Mouse (Mus musculus): ENCODE measurements around the gene Fgd3. TPM values are rescaled to one million over a fixed set of nuclear protein-coding genes. Genes with fewer than 3 reads are reported as not detected.

The Fgd3 gene
- polyA plus RNA-seq, 1 experiment from 2014 or later: 1.1 TPM

- H3K27me3 ChIP-seq (ENCODE audit: insufficient read depth, low read length): no peaks in the 10 kb centered on the region
- WGBS: 57% methylated on average over 3 of the region's 3 CpGs
- ATAC-seq (ENCODE audit: low FRiP score, low TSS enrichment): no peak
Observed at GRCm38 (mm10) chr13:49257819-49258313, 62.2 kb downstream of the Fgd3 start.

GRCm38 (mm10) chr13:49252746-49253145, 67.4 kb downstream of the Fgd3 start:
- H3K36me3 ChIP-seq (ENCODE audit: insufficient read depth, low read length): no peaks in the 10 kb centered on the region
- peaks cover 9% of the 10 kb centered on the region for H3K27me3 ChIP-seq (ENCODE audit: insufficient read depth, low read length)
- no peak overlapping the region for H3K4me2 ChIP-seq (replicated peaks; ENCODE audit: low read depth, low read length)
- H3K9me3 ChIP-seq (ENCODE audit: low read length): no peaks in the 10 kb centered on the region
- H3K27ac ChIP-seq (ENCODE audit: low read length): no peak overlapping the region
- no peak for ATAC-seq (ENCODE audit: low FRiP score, low TSS enrichment)
- H3K4me3 ChIP-seq (ENCODE audit: low read length): no peak overlapping the region
- peaks cover 7% of the 10 kb centered on the region for H3K4me1 ChIP-seq (ENCODE audit: insufficient read depth, low read length)
- WGBS: 84% methylated on average over 13 of the region's 13 CpGs
- no peak overlapping the region for H3K9ac ChIP-seq (replicated peaks; ENCODE audit: low read length)

More at GRCm38 (mm10) chr13:49257819-49258313, 62.2 kb downstream of the Fgd3 start:
- Histone ChIP-seq H3K27ac (ENCODE audit: low read length) (no peak overlapping the region), H3K4me2 (replicated peaks; ENCODE audit: low read depth, low read length) (no peak overlapping the region), H3K9me3 (ENCODE audit: low read length) (no peaks in the 10 kb centered on the region), H3K9ac (replicated peaks; ENCODE audit: low read length) (no peak overlapping the region), H3K4me1 (ENCODE audit: insufficient read depth, low read length) (no peaks in the 10 kb centered on the region), H3K36me3 (ENCODE audit: insufficient read depth, low read length) (no peaks in the 10 kb centered on the region), H3K4me3 (ENCODE audit: low read length) (no peak overlapping the region)

- 61% methylated on average over 2 of the region's 2 CpGs for WGBS
- H3K36me3 ChIP-seq (ENCODE audit: insufficient read depth, low read length): no peaks in the 10 kb centered on the region
- peaks cover 12% of the 10 kb centered on the region for H3K4me1 ChIP-seq (ENCODE audit: insufficient read depth, low read length)
- no peak overlapping the region for H3K9ac ChIP-seq (replicated peaks; ENCODE audit: low read length)
- H3K27me3 ChIP-seq (ENCODE audit: insufficient read depth, low read length): peaks cover 14% of the 10 kb centered on the region
- no peak for ATAC-seq (ENCODE audit: low FRiP score, low TSS enrichment)
- H3K9me3 ChIP-seq (ENCODE audit: low read length): no peaks in the 10 kb centered on the region
- no peak overlapping the region for H3K27ac ChIP-seq (ENCODE audit: low read length)
- no peak overlapping the region for H3K4me2 ChIP-seq (replicated peaks; ENCODE audit: low read depth, low read length)
- no peak overlapping the region for H3K4me3 ChIP-seq (ENCODE audit: low read length)
Observed at GRCm38 (mm10) chr13:49252113-49252512, 68.0 kb downstream of the Fgd3 start.

DNA sequence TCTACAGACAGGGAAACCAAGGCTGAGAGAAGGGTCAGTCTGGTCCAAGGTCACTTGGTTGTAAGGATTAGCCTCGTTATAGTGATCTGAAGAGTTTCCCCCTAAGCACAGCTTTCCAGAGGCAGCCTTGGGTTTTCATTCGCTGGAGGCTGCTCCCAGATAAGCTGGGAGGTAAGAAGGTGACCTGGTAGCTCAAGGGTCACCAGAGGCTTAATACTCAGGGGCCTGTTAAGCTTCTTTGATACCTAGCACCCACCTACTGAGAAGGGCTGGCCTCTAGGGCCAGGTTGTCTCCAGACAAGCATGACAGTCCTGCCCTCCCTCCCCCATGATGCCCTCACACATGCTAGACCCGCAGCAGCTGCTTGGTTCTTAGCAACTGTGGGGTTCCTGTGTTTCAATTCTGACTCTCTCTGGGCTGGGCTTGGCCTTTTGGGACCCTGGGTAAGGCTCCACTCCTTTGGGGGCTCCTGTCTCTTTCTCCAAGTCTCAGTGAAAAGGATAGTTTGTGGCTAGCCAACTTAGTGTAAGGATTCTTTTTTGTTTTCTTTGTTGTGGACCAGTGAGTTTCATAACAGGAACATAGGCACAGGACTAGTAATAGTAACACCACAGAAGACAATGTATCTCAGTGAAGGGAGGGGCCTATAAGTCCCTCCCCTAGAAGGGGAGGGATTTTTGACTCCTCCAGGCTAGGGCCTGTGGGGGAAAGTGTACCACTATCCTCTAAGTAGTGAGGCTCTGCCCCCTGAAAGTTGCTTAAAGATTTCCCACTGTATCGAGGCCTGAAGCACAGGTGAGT, 69.2 kb downstream of the Fgd3 start:
- Histone ChIP-seq H3K36me3 (ENCODE audit: insufficient read depth, low read length) (no peaks in the 10 kb centered on the region), H3K27me3 (ENCODE audit: insufficient read depth, low read length) (peaks cover 23% of the 10 kb centered on the region), H3K4me3 (ENCODE audit: low read length) (no peak overlapping the region), H3K27ac (ENCODE audit: low read length) (no peak overlapping the region), H3K4me2 (replicated peaks; ENCODE audit: low read depth, low read length) (no peak overlapping the region), H3K4me1 (ENCODE audit: insufficient read depth, low read length) (peaks cover 12% of the 10 kb centered on the region), H3K9ac (replicated peaks; ENCODE audit: low read length) (no peak overlapping the region), H3K9me3 (ENCODE audit: low read length) (no peaks in the 10 kb centered on the region)
- ATAC-seq (ENCODE audit: low FRiP score, low TSS enrichment): no peak
- 39% methylated on average over 4 of the region's 4 CpGs for WGBS

DNA sequence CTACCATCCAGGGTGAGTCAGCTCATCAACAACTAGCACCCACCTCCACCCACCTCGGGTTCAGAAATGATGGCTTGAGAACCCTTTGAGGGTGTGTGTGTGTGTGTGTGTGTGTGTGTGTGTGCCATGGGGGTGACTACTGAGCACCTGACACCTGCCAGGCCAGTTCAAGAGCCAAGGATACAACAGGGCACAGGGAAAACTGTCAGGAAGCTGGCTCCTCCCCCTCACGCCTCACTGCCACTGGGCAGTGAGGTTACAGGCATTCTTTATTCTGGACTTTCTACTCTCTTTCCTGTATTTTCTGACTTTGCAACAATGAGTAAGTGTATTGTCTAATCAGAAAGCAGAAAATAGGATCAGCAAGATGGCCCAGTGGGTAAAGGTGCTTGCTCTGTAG, 70.5 kb downstream of the Fgd3 start:
- H3K27ac ChIP-seq (ENCODE audit: low read length): no peak overlapping the region
- 45% methylated on average over 2 of the region's 2 CpGs for WGBS
- H3K4me2 ChIP-seq (replicated peaks; ENCODE audit: low read depth, low read length): no peak overlapping the region
- H3K36me3 ChIP-seq (ENCODE audit: insufficient read depth, low read length): no peaks in the 10 kb centered on the region
- H3K9ac ChIP-seq (replicated peaks; ENCODE audit: low read length): no peak overlapping the region
- peak; percentile 64; the same call in 1 of the 2 replicates for ATAC-seq (ENCODE audit: low FRiP score, low TSS enrichment)
- peaks cover 23% of the 10 kb centered on the region for H3K27me3 ChIP-seq (ENCODE audit: insufficient read depth, low read length)
- H3K4me3 ChIP-seq (ENCODE audit: low read length): no peak overlapping the region
- peaks cover 12% of the 10 kb centered on the region for H3K4me1 ChIP-seq (ENCODE audit: insufficient read depth, low read length)
- H3K9me3 ChIP-seq (ENCODE audit: low read length): no peaks in the 10 kb centered on the region

DNA sequence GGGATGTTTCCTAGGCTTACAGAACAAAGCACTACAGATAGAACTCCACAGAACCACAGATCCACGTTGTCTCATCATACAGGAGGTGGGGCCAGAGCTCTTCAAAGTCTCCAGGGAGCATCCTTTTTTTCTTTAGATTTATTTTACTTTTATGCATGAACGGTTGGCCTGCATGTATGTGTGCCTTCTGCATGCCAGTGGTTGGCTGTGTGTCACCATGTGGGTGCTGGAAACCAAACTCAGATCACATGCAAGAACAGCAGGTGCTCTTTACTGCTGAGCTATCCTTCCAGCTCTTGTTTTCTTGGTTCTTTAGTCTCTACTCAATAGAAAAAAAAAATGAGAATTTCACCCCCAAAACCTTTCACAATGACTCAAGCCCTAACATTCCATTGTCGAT, 71.2 kb downstream of the Fgd3 start:
- Histone ChIP-seq H3K4me2 (replicated peaks; ENCODE audit: low read depth, low read length) (no peak overlapping the region), H3K9me3 (ENCODE audit: low read length) (no peaks in the 10 kb centered on the region), H3K4me1 (ENCODE audit: insufficient read depth, low read length) (peaks cover 12% of the 10 kb centered on the region), H3K4me3 (ENCODE audit: low read length) (no peak overlapping the region), H3K27ac (ENCODE audit: low read length) (no peak overlapping the region), H3K27me3 (ENCODE audit: insufficient read depth, low read length) (peaks cover 23% of the 10 kb centered on the region), H3K36me3 (ENCODE audit: insufficient read depth, low read length) (no peaks in the 10 kb centered on the region), H3K9ac (replicated peaks; ENCODE audit: low read length) (no peak overlapping the region)
- ATAC-seq (ENCODE audit: low FRiP score, low TSS enrichment): no peak
- 59% methylated on average over 3 of the region's 3 CpGs for WGBS

DNA sequence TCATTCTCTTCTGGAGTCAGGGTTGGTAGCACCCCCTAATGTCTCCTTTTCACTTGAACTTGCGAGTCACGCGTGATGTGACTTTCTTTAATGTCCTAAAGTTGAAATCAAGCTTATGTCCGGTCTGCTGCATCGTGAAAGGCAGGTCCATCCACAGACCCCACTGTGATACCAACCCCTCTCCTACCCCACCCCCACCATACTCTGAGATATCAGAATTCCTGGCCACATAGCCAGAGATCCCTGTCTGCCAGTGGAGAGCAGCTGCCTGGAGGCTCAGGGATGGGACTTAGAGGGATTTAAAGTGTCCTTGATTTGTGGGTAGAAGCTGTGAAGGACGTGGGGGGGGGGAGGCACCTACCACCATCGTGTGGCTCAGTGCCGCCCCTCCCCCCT, 71.6 kb downstream of the Fgd3 start, which contains the start of gene Susd3:
Gene Susd3 (minus strand): TSS at position 240 of the 396 bp plus-strand sequence.
- H3K9me3 ChIP-seq (ENCODE audit: low read length): no peaks in the 10 kb centered on the region
- WGBS: 16% methylated on average over 7 of the region's 8 CpGs
- peaks cover 23% of the 10 kb centered on the region for H3K27me3 ChIP-seq (ENCODE audit: insufficient read depth, low read length)
- H3K27ac ChIP-seq (ENCODE audit: low read length): peak within 1 kb of the TSS; percentile 20; the same call in 1 of the 2 replicates
- peak within 1 kb of the TSS; percentile 56 for H3K9ac ChIP-seq (replicated peaks; ENCODE audit: low read length)
- H3K4me2 ChIP-seq (replicated peaks; ENCODE audit: low read depth, low read length): peak within 1 kb of the TSS; percentile 59
- peak within 1 kb of the TSS; percentile 55 for H3K4me3 ChIP-seq (ENCODE audit: low read length)
- H3K4me1 ChIP-seq (ENCODE audit: insufficient read depth, low read length): peaks cover 12% of the 10 kb centered on the region
- no peaks in the 10 kb centered on the region for H3K36me3 ChIP-seq (ENCODE audit: insufficient read depth, low read length)
- ATAC-seq (ENCODE audit: low FRiP score, low TSS enrichment): no peak

DNA sequence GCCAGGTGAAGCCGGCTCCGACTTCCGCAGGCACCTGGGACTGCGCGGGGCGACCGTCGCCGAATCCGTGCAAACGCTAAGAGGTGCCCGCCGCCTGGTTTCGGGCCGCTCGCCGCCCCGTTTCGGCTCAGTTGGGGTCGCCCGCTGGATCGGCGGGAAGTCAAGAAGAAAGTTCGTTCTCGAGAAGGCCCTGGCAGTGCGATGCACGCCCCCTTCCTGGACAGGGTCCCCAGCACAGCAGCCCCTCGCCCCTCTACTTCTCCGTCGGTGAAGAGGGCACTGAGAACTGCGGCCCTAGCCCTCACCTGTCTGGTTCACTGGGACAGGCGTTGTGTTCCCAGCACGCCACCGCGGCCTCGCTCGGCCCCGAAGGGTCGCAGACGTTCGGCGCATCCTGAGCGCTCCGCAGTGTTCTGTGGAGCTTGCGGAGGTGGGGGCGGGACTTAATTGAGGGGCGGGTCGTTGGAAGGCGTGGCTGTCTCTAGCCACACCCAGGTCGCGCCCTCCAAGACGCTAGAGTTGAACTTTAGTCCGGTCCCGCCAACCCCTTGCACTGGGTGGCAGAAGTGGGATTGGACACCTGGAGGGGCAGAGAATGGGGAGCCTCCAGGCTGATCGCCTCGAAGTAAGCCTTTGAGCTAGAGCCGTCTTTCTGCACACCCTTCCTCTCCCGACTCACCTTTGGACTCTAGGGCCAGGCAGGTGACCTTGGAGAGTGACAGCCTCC, 72.2 kb downstream of the Fgd3 start:
- peak; percentile 64 for ATAC-seq (ENCODE audit: low FRiP score, low TSS enrichment)
- Histone ChIP-seq H3K4me2 (replicated peaks; ENCODE audit: low read depth, low read length) (peak overlapping the region; percentile 59), H3K27me3 (ENCODE audit: insufficient read depth, low read length) (peaks cover 23% of the 10 kb centered on the region), H3K4me1 (ENCODE audit: insufficient read depth, low read length) (peaks cover 12% of the 10 kb centered on the region), H3K9me3 (ENCODE audit: low read length) (no peaks in the 10 kb centered on the region), H3K36me3 (ENCODE audit: insufficient read depth, low read length) (no peaks in the 10 kb centered on the region), H3K27ac (ENCODE audit: low read length) (peak overlapping the region; percentile 20; the same call in 1 of the 2 replicates), H3K4me3 (ENCODE audit: low read length) (peak overlapping the region; percentile 55), H3K9ac (replicated peaks; ENCODE audit: low read length) (peak overlapping the region; percentile 56)
- 1% methylated on average over 58 of the region's 58 CpGs for WGBS

DNA sequence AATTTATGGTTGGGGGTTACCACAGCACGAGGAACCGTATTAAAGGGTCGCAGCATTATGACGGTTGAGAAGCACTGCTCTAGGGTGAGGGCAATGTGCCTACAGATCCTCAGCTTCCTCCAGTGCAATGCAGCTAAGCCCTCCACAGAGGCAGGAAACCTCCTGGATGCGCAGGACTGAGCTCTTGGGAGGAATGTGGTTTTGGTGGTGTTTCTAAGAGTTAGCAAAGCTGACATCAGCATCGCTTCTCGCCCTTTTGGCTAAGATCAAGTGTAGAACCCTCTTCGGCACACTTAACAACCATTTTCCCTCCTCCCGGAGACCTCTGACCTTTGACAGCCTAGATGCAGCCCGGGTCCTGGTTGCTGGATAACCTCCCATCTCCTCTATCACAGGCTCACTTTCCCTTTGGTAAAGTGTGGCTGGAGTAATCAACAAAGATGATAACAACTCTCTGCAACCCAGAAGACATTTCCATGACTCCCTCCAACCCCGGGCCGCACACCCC, 72.8 kb downstream of the Fgd3 start:
- no peaks in the 10 kb centered on the region for H3K36me3 ChIP-seq (ENCODE audit: insufficient read depth, low read length)

More for the DNA sequence above, 72.8 kb downstream of the Fgd3 start:
- Histone ChIP-seq H3K27me3 (ENCODE audit: insufficient read depth, low read length) (peaks cover 23% of the 10 kb centered on the region), H3K4me3 (ENCODE audit: low read length) (peak overlapping the region; percentile 55), H3K27ac (ENCODE audit: low read length) (no peak overlapping the region), H3K9me3 (ENCODE audit: low read length) (no peaks in the 10 kb centered on the region), H3K9ac (replicated peaks; ENCODE audit: low read length) (peak overlapping the region; percentile 56), H3K4me1 (ENCODE audit: insufficient read depth, low read length) (peaks cover 12% of the 10 kb centered on the region), H3K4me2 (replicated peaks; ENCODE audit: low read depth, low read length) (peak overlapping the region; percentile 59)
- 33% methylated on average over 12 of the region's 12 CpGs for WGBS
- no peak for ATAC-seq (ENCODE audit: low FRiP score, low TSS enrichment)
